Mouse (Mus musculus): ENCODE results near the gene Gucy2g.

GRCm38 (mm10) chr19:55159826-55160225, 81.2 kb downstream of the Gucy2g start:
- TF ChIP-seq POLR2A (IDR thresholded peaks at IDR 0.05; ENCODE audit: low read depth, low read length) (no peak), RAD21 (IDR thresholded peaks at IDR 0.05; ENCODE audit: low read depth, low read length) (no peak), SMC3 (IDR thresholded peaks at IDR 0.05; ENCODE audit: low read depth, low read length) (no peak), MYC (IDR thresholded peaks at IDR 0.05; ENCODE audit: low read depth, low read length) (no peak), ZKSCAN1 (IDR thresholded peaks at IDR 0.05; ENCODE audit: borderline replicate concordance, low read depth, low read length) (no peak), MAX (IDR thresholded peaks at IDR 0.05; ENCODE audit: low read length) (no peak)

All from CH12.LX (cell line).